Mouse (Mus musculus): ENCODE data around the gene Tmem201. TPM values are rescaled to one million over a fixed set of nuclear protein-coding genes. Genes with fewer than 3 reads are reported as not detected.

The Tmem201 gene
- 14.5 and 19.7 TPM in 2 replicates for polyA plus RNA-seq (2012; rRNA removed)

DNA sequence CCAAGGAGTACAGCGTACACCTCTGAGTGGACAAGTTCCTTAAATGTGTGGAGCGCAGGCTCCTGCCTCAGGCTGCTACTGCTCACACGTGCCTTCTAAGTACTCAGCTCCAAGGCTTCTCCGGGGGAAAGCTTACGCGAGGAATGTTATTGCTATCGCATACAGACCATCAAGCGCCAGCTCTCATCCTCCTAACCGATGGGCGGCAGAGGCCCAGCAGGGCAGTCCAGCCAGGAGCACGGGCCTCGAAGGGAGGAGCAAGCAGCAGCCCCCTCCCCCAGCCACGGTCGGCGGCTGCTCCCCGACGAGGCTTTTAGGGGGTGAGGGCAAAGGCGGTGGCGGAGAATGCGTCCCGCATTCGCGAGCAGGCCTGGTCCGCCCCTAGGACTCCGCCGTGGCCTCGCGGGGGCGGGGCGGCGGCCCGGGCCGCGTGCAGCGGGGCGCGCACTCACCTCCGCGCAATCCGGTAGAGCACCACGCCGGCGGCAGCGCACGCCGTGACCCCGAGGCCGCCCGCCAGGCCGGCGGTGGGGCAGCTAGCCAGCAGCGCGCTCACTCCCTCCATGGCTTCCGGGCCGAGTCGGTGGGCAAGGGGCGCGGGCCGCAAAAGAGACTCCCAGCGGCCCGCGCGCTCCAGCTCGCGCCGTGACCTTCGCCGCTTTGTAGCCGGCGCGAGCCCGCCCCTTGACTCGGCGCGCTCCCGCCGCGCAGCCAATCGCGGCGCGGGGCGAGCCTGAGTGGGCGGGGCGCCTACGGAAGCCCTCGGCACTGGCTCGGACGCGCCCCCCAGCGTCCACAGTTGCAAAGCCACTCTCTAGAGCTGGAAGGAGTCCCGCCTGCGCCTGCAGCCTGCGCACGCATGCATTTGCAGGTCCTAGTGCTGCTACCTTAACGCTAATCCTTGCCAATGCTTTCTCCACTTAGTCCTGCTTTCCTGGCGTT lies at the start of gene Tmem201:
Gene Tmem201 (minus strand): TSS at position 662 of the 942 bp plus-strand sequence.
- peaks cover 10% of the 10 kb centered on the region for H3K4me1 ChIP-seq (ENCODE audit: control insufficient read depth, insufficient read depth, insufficient read length, low read length)
- H3K4me3 ChIP-seq (ENCODE audit: low read depth, low read length): peak within 1 kb of the TSS; percentile 73
- under 1% methylated on average over 96 of the region's 97 CpGs for WGBS
- H3K27ac ChIP-seq (ENCODE audit: insufficient read depth, low read depth, low read length): no peak within 1 kb of the TSS
- TF ChIP-seq CTCF (IDR thresholded peaks at IDR 0.05; ENCODE audit: extremely low read depth, insufficient read length, insufficient replicate concordance, low read depth, low read length) (peak; percentile 72), POLR2A (IDR thresholded peaks at IDR 0.05; ENCODE audit: low read depth, low read length) (0 out of 2 replicates have a peak, but pooled peaks have one; percentile 14)
- H3K36me3 ChIP-seq (ENCODE audit: control insufficient read depth, insufficient read depth, low read length): no peaks in the 10 kb centered on the region; the same call in 1 of the 2 replicates
- H3K27me3 ChIP-seq (ENCODE audit: control insufficient read depth, insufficient read depth, low read length): no peaks in the 10 kb centered on the region

DNA sequence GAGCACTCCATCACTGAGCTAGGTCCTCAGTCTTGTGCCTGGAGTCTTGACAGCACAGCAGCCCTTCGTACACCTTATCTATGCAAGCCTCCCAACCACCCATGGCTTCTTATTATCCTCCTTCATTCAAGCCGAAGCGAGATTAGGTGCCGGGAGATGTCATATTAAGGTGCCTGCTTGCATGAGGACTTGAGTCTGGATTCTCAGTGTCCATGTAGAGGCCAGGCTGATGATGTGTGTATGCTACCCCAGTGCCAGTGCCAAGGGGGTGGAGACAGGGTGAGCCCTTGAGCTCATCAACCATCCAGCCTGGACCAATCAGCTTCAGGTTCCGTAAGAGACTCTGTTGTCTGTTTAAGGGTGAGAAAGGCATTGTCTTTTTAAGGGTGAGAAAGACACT lies 47.1 kb upstream of the Tmem201 start:
- Histone ChIP-seq H3K27me3 (ENCODE audit: control insufficient read depth, insufficient read depth, low read length) (no peaks in the 10 kb centered on the region), H3K27ac (ENCODE audit: insufficient read depth, low read depth, low read length) (no peak overlapping the region), H3K36me3 (ENCODE audit: control insufficient read depth, insufficient read depth, low read length) (no peaks in the 10 kb centered on the region), H3K4me3 (ENCODE audit: low read depth, low read length) (no peak overlapping the region), H3K4me1 (ENCODE audit: control insufficient read depth, insufficient read depth, insufficient read length, low read length) (peaks cover 26% of the 10 kb centered on the region)
- WGBS: 96% methylated on average over 5 of the region's 5 CpGs
- TF ChIP-seq POLR2A (IDR thresholded peaks at IDR 0.05; ENCODE audit: low read depth, low read length) (no peak), CTCF (IDR thresholded peaks at IDR 0.05; ENCODE audit: extremely low read depth, insufficient read length, insufficient replicate concordance, low read depth, low read length) (no peak)

DNA sequence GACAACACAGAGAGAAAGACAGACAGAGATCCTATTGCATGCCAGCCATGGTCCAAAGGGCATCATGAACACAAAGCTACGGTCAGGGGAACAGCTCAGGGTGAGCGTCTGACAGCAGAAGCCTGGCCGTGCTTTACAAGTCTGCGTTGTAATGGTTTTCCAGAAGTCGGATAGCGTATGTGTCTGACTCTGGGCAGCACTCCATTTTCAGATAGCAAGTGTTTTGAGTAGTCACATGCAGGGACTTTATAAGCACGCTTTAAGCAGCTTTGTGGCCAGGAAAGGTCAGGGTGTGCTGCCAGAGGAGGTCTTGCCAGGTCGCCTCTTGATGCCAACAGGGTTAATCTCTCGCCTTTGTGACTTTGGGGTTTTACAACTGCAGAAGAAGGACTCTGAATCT lies 46.5 kb upstream of the Tmem201 start:
- Histone ChIP-seq H3K27me3 (ENCODE audit: control insufficient read depth, insufficient read depth, low read length) (no peaks in the 10 kb centered on the region), H3K4me1 (ENCODE audit: control insufficient read depth, insufficient read depth, insufficient read length, low read length) (peaks cover 21% of the 10 kb centered on the region), H3K27ac (ENCODE audit: insufficient read depth, low read depth, low read length) (no peak overlapping the region), H3K4me3 (ENCODE audit: low read depth, low read length) (no peak overlapping the region), H3K36me3 (ENCODE audit: control insufficient read depth, insufficient read depth, low read length) (no peaks in the 10 kb centered on the region)
- TF ChIP-seq CTCF (IDR thresholded peaks at IDR 0.05; ENCODE audit: extremely low read depth, insufficient read length, insufficient replicate concordance, low read depth, low read length) (no peak), POLR2A (IDR thresholded peaks at IDR 0.05; ENCODE audit: low read depth, low read length) (no peak)
- WGBS: 46% methylated on average over 9 of the region's 9 CpGs

DNA sequence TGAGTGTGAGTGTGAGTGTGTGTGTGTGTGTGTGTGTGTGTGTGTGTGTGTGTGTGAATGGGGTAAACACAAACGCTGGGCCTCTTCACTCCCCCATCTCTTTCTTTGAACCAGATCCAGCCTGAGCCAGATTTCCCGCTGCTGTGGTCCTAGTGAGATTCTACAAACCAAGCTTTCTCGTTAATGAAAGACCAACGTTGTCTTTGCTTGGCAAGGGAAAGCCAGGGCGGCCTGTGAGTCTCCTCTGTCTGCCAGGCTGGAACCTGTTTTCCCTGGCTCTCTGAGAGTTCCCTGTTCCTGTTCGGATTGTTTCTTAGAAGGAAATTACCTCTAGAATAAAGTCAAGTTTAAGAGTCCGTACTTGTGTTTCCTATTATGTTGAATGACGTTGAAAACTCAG lies 45.1 kb upstream of the Tmem201 start:
- WGBS: 63% methylated on average over 8 of the region's 8 CpGs
- no peak for TF ChIP-seq POLR2A (IDR thresholded peaks at IDR 0.05; ENCODE audit: low read depth, low read length)
- no peak for TF ChIP-seq CTCF (IDR thresholded peaks at IDR 0.05; ENCODE audit: extremely low read depth, insufficient read length, insufficient replicate concordance, low read depth, low read length)
- H3K4me3 ChIP-seq (ENCODE audit: low read depth, low read length): no peak overlapping the region
- H3K36me3 ChIP-seq (ENCODE audit: control insufficient read depth, insufficient read depth, low read length): no peaks in the 10 kb centered on the region
- peaks cover 18% of the 10 kb centered on the region for H3K4me1 ChIP-seq (ENCODE audit: control insufficient read depth, insufficient read depth, insufficient read length, low read length)
- H3K27me3 ChIP-seq (ENCODE audit: control insufficient read depth, insufficient read depth, low read length): no peaks in the 10 kb centered on the region
- no peak overlapping the region for H3K27ac ChIP-seq (ENCODE audit: insufficient read depth, low read depth, low read length)

DNA sequence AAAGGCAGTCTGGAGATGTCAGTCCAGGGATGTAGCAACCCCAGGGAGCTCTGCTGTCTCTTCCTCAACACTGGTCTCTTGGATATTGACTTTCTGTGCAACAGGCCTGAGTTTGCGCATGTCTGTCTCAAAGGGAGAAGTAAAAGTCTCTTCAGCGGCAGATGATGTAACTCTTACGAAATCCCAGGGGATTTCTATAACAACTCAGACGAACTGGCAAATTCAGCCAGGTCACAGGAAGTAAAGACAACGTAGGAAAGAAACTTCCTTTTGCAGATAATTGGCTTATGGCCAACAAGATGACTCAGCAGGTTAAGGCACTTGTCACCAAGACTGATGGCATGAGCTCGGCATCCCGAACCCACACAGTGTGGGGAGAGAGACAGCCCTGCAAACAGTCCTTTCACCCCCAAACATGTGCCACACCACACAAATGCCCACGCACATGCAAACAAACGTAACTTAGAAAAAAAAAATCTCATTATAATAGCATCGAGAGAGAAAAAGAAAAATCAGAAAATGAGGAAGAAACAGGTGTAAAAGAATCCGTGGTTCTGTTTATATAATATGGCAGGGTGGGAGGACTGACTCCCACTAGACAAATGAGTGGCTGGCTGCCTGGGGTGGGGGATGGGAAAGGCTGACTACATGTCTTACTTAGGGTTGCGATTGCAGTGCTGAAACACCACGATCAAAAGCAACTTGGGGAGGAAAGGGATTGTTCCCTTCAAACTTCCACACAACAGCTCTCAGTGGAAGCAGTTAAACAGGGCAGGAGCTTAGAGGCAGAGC lies 42.9 kb upstream of the Tmem201 start:
- peaks cover 31% of the 10 kb centered on the region for H3K4me1 ChIP-seq (ENCODE audit: control insufficient read depth, insufficient read depth, insufficient read length, low read length)
- no peaks in the 10 kb centered on the region for H3K27me3 ChIP-seq (ENCODE audit: control insufficient read depth, insufficient read depth, low read length)
- WGBS: 34% methylated on average over 13 of the region's 13 CpGs
- H3K4me3 ChIP-seq (ENCODE audit: low read depth, low read length): no peak overlapping the region
- no peak for TF ChIP-seq POLR2A (IDR thresholded peaks at IDR 0.05; ENCODE audit: low read depth, low read length)
- no peak for TF ChIP-seq CTCF (IDR thresholded peaks at IDR 0.05; ENCODE audit: extremely low read depth, insufficient read length, insufficient replicate concordance, low read depth, low read length)
- H3K27ac ChIP-seq (ENCODE audit: insufficient read depth, low read depth, low read length): peak overlapping the region; percentile 7
- H3K36me3 ChIP-seq (ENCODE audit: control insufficient read depth, insufficient read depth, low read length): no peaks in the 10 kb centered on the region

DNA sequence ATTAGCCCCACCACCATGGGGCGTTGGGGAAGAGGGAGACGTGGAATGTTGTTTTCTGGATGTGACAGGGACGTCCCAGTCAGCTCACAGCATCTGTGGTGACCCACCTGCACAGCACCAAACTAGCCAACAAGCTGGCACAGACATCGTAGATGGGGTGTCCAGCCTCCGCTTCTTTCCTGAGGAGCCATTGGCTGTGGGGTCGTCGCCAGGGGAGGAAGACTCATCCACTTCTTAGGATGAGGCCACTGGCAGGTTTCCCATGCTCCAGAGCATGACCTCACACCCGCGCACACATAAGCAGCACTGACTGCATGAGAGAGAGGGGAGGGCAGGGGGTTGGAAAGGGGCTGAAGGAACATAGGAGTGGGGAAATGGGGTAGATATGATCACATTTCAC lies 42.1 kb upstream of the Tmem201 start:
- H3K4me1 ChIP-seq (ENCODE audit: control insufficient read depth, insufficient read depth, insufficient read length, low read length): peaks cover 31% of the 10 kb centered on the region
- H3K27me3 ChIP-seq (ENCODE audit: control insufficient read depth, insufficient read depth, low read length): no peaks in the 10 kb centered on the region
- no peaks in the 10 kb centered on the region for H3K36me3 ChIP-seq (ENCODE audit: control insufficient read depth, insufficient read depth, low read length)
- TF ChIP-seq POLR2A (IDR thresholded peaks at IDR 0.05; ENCODE audit: low read depth, low read length) (no peak), CTCF (IDR thresholded peaks at IDR 0.05; ENCODE audit: extremely low read depth, insufficient read length, insufficient replicate concordance, low read depth, low read length) (no peak)
- WGBS: 82% methylated on average over 9 of the region's 9 CpGs
- H3K4me3 ChIP-seq (ENCODE audit: low read depth, low read length): no peak overlapping the region
- H3K27ac ChIP-seq (ENCODE audit: insufficient read depth, low read depth, low read length): no peak overlapping the region

All from small intestine, adult 2 months (tissue).